Mouse (Mus musculus) macrophage (primary cell): ENCODE results near the gene Prss45. TPM values are rescaled to one million over a fixed set of nuclear protein-coding genes. Genes with fewer than 3 reads are reported as not detected.

Experiments
- H3K27ac ChIP-seq: fragments of 350-480 bp; formaldehyde crosslinking; 2 replicates; pipeline ENCODE4 v1.9.0; 2021
- H3K36me3 ChIP-seq: fragments of 350-480 bp; formaldehyde crosslinking; 2 replicates; pipeline ENCODE4 v1.9.0; 2021; ENCODE audit errors: inconsistent target
- H3K4me3 ChIP-seq: fragments of 350-480 bp; formaldehyde crosslinking; 2 replicates; pipeline ENCODE4 v1.9.0; 2021; ENCODE audit errors: inconsistent target
- H3K79me2 ChIP-seq: fragments of 350-480 bp; formaldehyde crosslinking; 2 replicates; pipeline ENCODE4 v1.9.0; 2021; ENCODE audit errors: inconsistent target
- WGBS: methylation state at CpG from one replicate; pipeline ENCODE4 v1.1.7; 2026; ENCODE audit warnings: inconsistent platforms; ENCODE audit not compliant: missing documents; 5-methylcytosine and 5-hydroxymethylcytosine counted together
- polyA plus RNA-seq: library from polyadenylated mRNA; stranded (reverse); fragments of 250-400 nt; gene quantifications from 3 replicates; pipeline ENCODE4 v1.2.4, GENCODE M21; 2018; ENCODE audit warnings: inconsistent platforms

Gene Prss45
- polyA plus RNA-seq, 1 experiment from 2014 or later: not detected

- 7% methylated on average over 1 of the region's 1 CpGs for WGBS
- Histone ChIP-seq H3K27ac (no peak overlapping the region), H3K36me3 (no peaks in the 10 kb centered on the region), H3K79me2 (no peaks in the 10 kb centered on the region), H3K4me3 (no peak overlapping the region)
Observed at GRCm38 (mm10) chr9:110877353-110877752, 43.0 kb downstream of the Prss45 start.

DNA sequence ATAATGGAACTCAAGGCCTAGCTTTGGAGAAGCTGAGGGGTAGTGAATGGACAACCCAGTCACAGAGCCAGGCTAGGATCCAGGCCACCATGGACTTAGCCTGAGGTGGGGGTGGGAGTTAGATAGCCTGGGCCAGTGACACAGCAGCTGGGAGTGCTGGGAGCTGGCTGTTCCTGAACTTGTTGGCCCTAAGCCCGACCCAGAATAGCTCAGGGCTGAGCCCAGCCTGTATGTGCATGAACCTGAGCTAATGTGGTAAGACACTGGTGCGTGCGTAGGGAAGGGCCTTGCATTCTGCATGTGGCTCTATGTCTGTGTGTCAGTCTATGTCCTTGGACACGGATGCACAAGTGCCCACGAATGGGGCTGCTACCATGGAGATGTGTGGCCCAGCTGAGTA, 43.5 kb downstream of the Prss45 start:
- no peak overlapping the region for H3K27ac ChIP-seq

DNA sequence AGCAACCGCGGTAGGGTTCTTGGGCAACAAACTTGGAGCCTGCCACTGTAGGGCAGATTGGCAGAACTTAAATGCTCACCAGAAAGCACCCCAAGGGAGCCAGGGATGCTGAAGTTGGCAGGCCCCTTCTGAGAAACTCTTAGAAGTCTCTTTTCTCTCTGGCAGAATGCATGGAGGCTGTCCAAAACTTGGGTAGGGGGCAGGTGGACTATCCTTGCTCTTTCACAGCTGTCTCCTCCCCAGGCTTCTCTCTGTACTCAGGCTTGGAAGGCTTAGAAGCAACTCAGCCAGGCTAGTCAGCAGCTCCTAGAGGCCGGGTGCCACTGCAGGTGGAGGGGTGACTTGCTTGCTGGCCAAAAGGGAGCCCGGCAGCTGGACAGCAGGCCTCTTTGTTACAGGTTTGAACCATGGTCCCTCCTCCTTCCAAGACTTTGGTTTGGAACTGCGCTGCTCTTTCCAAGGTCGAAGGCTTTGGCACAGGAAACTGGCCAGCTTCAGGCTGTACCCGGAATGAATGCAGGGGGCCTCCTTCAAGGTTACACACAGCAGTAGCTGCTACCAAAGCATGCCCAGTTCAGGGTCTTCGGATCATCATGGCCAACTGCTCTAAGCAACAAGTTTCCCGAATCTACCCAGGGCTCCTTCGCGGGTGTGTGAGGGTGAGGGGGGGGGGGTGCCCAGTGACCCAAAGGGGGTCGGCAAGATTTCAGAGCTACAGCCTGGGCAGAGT, 45.0 kb downstream of the Prss45 start, which contains the start of gene Als2cl:
TSS of gene Als2cl (plus strand) at position 680 of the 730 bp plus-strand sequence.
- Histone ChIP-seq H3K79me2 (no peaks in the 10 kb centered on the region), H3K27ac (no peak within 1 kb of the TSS), H3K4me3 (peak within 1 kb of the TSS; percentile 52), H3K36me3 (no peaks in the 10 kb centered on the region)
- WGBS: 46% methylated on average over 12 of the region's 12 CpGs

More for the DNA sequence above, 43.5 kb downstream of the Prss45 start:
- 82% methylated on average over 5 of the region's 5 CpGs for WGBS
- no peaks in the 10 kb centered on the region for H3K36me3 ChIP-seq
- no peak overlapping the region for H3K4me3 ChIP-seq
- no peaks in the 10 kb centered on the region for H3K79me2 ChIP-seq

- Histone ChIP-seq H3K79me2 (no peaks in the 10 kb centered on the region), H3K36me3 (no peaks in the 10 kb centered on the region; the same call in 1 of the 2 replicates), H3K27ac (no peak within 1 kb of the TSS), H3K4me3 (peak within 1 kb of the TSS; percentile 52)
- 1% methylated on average over 57 of the region's 57 CpGs for WGBS
Observed at GRCm38 (mm10) chr9:110879998-110880561, 45.7 kb downstream of the Prss45 start, which contains the start of gene Tmie. Gene Tmie (minus strand): TSS chr9:110880113.

- Histone ChIP-seq H3K79me2 (no peaks in the 10 kb centered on the region), H3K27ac (no peak overlapping the region), H3K4me3 (peak overlapping the region; percentile 52), H3K36me3 (no peaks in the 10 kb centered on the region; the same call in 1 of the 2 replicates)
- WGBS: 54% methylated on average over 4 of the region's 4 CpGs
Observed at GRCm38 (mm10) chr9:110880772-110881171, 46.4 kb downstream of the Prss45 start.

GRCm38 (mm10) chr9:110881953-110882352, 47.6 kb downstream of the Prss45 start:
- H3K4me3 ChIP-seq: no peak overlapping the region
- no peaks in the 10 kb centered on the region for H3K79me2 ChIP-seq
- H3K36me3 ChIP-seq: no peaks in the 10 kb centered on the region; the same call in 1 of the 2 replicates
- 86% methylated on average over 7 of the region's 7 CpGs for WGBS
- H3K27ac ChIP-seq: no peak overlapping the region

DNA sequence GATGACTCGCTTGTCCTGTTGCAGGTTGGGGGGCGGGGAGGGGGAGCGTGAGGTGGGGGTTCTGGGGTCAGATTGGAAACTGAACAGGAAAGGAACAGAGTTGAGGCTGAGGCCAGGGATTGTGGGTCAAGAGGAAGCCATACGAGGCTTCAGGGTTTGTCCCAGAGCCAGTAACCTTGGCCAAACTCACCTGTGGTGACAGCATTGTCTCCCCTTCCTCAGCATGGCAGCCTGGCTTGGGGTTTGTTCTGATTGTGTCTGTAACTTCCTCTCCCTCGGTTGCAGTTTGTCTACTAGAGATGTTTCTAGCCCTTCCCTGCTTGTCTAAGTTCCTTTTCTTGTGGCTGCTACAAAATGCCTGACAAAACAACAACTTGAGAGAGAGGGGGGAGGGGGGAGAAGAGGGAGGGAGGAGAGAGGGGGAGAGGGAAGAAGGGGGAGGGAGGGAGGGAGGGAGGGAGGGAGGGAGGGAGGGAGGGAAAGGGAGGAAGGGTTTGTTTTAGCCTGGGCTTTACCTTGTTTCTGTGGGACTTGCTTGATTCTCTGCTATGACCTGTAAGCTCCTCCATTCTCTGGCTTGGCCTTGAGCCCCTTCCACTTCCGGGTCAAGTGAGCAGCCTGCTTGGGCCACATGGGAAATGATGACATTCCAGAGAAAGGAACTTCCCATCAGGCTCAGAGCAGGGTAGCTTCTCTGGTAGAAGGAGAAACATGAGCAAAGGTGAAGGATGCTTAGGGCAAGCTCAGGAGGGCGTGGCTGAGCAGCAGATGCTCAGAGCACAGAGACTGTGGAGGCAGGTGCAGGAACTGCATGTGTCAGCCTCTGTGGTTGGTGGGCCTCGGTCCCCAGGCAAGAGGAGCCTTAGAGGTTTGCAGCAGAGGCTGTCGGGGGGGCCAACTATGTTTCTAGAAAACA, 53.3 kb downstream of the Prss45 start:
- no peak overlapping the region; the same call in 1 of the 2 replicates for H3K4me3 ChIP-seq
- H3K27ac ChIP-seq: peak overlapping the region; percentile 73
- WGBS: 42% methylated on average over 6 of the region's 9 CpGs
- H3K79me2 ChIP-seq: no peaks in the 10 kb centered on the region
- H3K36me3 ChIP-seq: no peaks in the 10 kb centered on the region; the same call in 1 of the 2 replicates

GRCm38 (mm10) chr9:110888935-110889334, 54.5 kb downstream of the Prss45 start:
- Histone ChIP-seq H3K36me3 (no peaks in the 10 kb centered on the region; the same call in 1 of the 2 replicates), H3K79me2 (no peaks in the 10 kb centered on the region), H3K27ac (no peak overlapping the region), H3K4me3 (no peak overlapping the region)
- WGBS: 96% methylated on average over 14 of the region's 14 CpGs

- peaks cover 4% of the 10 kb centered on the region; the same call in 1 of the 2 replicates for H3K36me3 ChIP-seq
- no peaks in the 10 kb centered on the region for H3K79me2 ChIP-seq
- no peak overlapping the region for H3K4me3 ChIP-seq
- WGBS: 94% methylated on average over 13 of the region's 21 CpGs
- no peak overlapping the region for H3K27ac ChIP-seq
Observed at GRCm38 (mm10) chr9:110890026-110890783, 55.8 kb downstream of the Prss45 start.

Other genes starting within 250 kb of the Prss45 start
- 0.95 to 4.3 TPM (median 2.3 TPM) in 3 replicates for gene Nradd, start 210.1 kb upstream of the Prss45 start, polyA plus RNA-seq
- gene Nbeal2, start 180.4 kb upstream of the Prss45 start, polyA plus RNA-seq: 8.6 to 16.6 TPM (median 14.0 TPM) in 3 replicates
- 80.9 to 152 TPM (median 147 TPM) in 3 replicates for gene Ccdc12, start 178.1 kb upstream of the Prss45 start, polyA plus RNA-seq
- gene Myl3, start 92.7 kb upstream of the Prss45 start, polyA plus RNA-seq: not detected in 3 replicates
- gene Pth1r, start 87.4 kb upstream of the Prss45 start, polyA plus RNA-seq: 0.16 TPM in 1 of 3 replicates, not detected in the others
- not detected in 3 replicates for gene Prss42, start 36.4 kb upstream of the Prss45 start, polyA plus RNA-seq
- gene Prss44, start 20.6 kb upstream of the Prss45 start, polyA plus RNA-seq: not detected in 3 replicates
- gene Prss43, start 7.9 kb upstream of the Prss45 start, polyA plus RNA-seq: not detected in 3 replicates
- gene Prss46, start 9.9 kb downstream of the Prss45 start, polyA plus RNA-seq: 0.11 to 0.51 TPM in 2 of 3 replicates, not detected in the other
- gene Prss50, start 23.4 kb downstream of the Prss45 start, polyA plus RNA-seq: not detected in 3 replicates
- gene Als2cl, start 45.3 kb downstream of the Prss45 start, polyA plus RNA-seq: 5.1 to 14.0 TPM (median 6.6 TPM) in 3 replicates
- gene Tmie, start 45.5 kb downstream of the Prss45 start, polyA plus RNA-seq: 0.10 to 0.43 TPM (median 0.26 TPM) in 3 replicates
- not detected in 3 replicates for gene Fam240a, start 82.3 kb downstream of the Prss45 start, polyA plus RNA-seq
- not detected in 3 replicates for gene Tdgf1, start 111.6 kb downstream of the Prss45 start, polyA plus RNA-seq
- gene Lrrc2, start 117.0 kb downstream of the Prss45 start, polyA plus RNA-seq: not detected in 3 replicates
- gene Rtp3, start 156.0 kb downstream of the Prss45 start, polyA plus RNA-seq: not detected in 3 replicates
- gene Ltf, start 184.7 kb downstream of the Prss45 start, polyA plus RNA-seq: 1.6 to 15.3 TPM (median 4.9 TPM) in 3 replicates
- 9.4 to 36.5 TPM (median 19.8 TPM) in 3 replicates for gene Ccrl2, start 222.9 kb downstream of the Prss45 start, polyA plus RNA-seq